Mouse (Mus musculus): ENCODE data around the gene Tbc1d14.

Gene Tbc1d14

DNA sequence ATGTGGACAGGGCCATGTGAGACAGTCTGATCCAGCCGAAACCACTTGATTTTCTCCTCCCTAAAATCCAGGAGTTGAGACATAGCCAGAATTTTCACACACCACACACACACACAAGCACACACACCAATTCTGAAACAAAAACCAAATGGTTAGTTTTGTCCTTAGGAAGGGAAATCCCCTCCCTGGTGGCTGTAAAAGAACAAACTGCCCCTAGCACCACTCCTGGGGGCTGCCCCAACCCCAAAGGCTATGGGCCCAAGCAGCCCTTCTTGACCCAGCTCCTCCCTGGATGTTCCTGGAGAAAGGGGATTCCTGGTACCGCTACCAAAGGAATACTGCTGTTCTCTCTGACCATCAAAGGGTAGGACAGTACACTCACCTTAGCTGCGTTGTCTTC lies 16.6 kb downstream of the Tbc1d14 start:
- DNase-seq (ENCODE audit: low spot score in 2 of 2), result no peak

GRCm38 (mm10) chr5:36575745-36576144 lies 17.3 kb downstream of the Tbc1d14 start:
- DNase-seq (ENCODE audit: low spot score in 2 of 2), result no peak

GRCm38 (mm10) chr5:36575227-36575626 lies 17.8 kb downstream of the Tbc1d14 start:
- DNase-seq (ENCODE audit: low spot score in 2 of 2), result no peak

- no peak for DNase-seq (ENCODE audit: low spot score in 2 of 2)
Measured at GRCm38 (mm10) chr5:36574147-36574870, 18.8 kb downstream of the Tbc1d14 start.

DNA sequence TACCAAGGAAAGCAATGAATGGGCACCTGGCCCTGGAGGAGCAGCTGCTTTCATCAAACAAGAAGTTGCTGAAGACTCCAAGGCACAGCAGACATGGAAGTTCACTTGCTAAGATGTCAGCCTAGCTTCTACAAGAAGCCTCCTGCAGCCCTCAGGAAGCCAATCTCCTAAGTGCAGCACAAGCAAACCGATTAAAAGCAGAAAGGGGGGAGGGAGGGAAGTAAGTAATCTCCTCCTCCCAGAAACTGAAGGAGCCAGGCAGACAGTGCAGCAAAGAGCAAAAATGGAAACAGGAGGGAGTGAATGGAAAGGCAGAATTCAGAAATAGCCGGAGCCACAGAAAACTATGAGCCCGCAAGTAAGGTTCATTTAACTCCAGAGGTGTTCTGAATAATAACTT lies 19.7 kb downstream of the Tbc1d14 start:
- no peak for DNase-seq (ENCODE audit: low spot score in 2 of 2)

DNA sequence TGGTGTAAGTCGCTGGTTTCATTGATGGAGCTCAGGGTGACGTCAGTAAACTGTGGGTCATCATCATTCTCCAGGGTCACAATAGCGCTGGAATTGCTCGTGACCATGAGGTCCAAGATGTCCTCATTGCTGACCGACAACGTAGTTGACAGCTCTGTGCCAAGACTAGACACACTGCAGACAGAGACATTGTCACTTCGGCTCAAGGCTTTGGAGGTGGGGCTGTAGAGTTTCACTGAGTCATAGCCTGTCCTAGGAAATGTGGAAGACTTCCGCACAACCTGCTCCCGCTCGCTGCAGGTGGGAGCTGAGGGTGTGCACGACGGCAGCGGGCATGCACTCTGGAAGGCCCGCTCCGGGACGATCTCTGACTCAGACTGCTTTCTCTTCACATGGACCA lies 21.7 kb downstream of the Tbc1d14 start:
- no peak for DNase-seq (ENCODE audit: low spot score in 2 of 2)

DNA sequence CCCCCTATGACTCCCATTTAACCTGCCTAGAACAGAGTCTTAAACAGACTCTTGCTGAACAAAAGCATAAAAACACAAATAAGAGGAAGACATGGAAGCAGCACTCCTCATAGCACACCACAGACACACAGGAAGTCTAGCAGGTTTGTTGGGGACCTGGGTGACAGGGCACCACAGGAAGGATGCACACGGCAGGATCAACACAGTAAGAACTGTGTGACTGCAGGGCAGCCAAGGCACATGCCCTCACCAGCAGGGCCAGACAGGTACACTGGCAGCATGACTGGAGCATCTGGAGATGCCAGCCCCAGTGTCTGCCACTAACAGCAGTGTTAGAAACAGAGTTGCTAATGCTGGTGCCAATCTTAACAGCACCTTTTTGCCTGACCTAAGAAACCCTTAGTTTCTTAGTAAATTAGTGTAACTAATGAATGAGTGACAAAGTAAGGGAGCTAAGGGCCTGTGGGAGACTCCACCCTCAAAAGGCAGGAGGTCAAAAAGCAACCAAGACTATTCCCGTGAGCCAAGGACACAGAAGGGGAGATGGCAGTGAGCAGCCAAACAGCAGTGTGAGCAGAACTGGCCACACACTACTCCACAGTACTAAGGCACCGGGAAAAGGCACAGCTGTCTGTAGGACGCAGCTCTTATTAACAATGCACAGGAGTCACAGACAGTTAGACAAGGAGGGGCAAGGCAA lies 22.4 kb downstream of the Tbc1d14 start:
- no peak for DNase-seq (ENCODE audit: low spot score in 2 of 2)

- DNase-seq (ENCODE audit: low spot score in 2 of 2), result no peak
Measured at GRCm38 (mm10) chr5:36570098-36570497, 23.0 kb downstream of the Tbc1d14 start.

- DNase-seq (ENCODE audit: low spot score in 2 of 2), result no peak
Measured at GRCm38 (mm10) chr5:36568118-36568517, 25.0 kb downstream of the Tbc1d14 start.

DNA sequence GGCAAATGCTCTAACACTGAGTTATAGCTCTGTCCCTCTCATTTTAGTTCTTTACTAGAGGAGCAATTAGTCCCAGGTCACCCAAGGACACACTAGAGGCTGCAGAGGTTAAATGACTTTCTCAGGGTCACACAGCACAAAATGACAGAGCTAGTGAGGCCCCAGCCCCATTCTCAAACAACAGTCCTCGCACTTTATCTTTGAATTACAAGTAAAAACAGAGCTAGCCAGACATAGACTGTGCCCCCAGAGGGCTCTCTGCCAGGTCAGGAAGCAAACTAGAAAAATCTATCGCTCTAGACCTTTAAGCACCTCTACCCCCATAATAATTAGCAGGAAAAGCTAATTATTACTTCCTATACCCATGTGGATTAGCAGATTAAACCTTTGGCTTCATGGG lies 25.4 kb downstream of the Tbc1d14 start:
- DNase-seq (ENCODE audit: low spot score in 2 of 2), result no peak

DNA sequence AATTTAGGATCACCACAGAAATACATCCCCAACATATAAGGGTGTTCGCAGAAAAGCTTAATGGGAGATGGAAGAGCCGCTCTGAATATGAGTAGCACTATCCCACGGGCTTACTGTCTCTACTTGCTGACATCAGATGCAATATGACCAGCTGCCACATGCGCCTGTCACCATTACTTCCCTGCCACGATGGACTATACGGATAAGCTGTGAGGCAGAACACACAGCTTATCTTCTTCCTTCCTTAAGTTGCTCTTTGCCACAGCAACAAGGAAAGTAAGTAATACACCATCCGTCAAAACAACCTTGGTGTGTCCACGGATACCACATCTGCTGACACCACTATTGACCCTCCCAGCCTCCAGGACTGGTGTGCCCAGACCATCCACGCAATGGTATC lies 28.5 kb downstream of the Tbc1d14 start:
- no peak for DNase-seq (ENCODE audit: low spot score in 2 of 2)

- DNase-seq (ENCODE audit: low spot score in 2 of 2), result no peak
Measured at GRCm38 (mm10) chr5:36563741-36564140, 29.3 kb downstream of the Tbc1d14 start.

DNA sequence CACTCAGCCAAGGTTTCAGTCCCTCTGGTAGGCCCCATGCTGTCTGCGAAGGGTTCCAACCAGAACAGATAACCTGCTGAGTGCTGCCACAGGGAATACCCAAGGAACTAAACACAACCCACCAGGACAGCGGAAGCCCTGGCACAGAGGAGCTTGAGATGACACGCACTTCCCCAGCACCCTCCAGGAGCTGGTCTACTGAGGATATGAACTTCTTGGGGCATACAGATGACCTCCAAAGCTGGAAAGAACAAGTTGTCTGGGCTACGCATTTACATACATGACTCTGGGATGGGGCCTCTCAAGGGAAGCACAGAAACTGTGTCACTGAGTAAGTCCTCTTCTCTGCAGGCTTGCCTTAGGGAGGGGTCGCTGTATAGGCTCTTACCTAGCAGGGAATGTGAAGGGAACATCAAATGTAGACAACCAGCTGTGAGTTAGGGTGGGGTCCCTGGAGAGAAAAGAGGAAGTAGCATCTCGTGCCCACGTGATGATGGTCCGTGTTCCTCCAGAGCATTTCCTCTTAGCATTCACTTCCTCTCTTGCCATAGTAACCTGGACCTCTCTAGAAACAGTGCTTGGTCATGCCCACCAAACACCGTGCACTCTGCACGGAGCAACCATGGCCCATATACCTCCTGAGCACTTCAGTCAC lies 30.2 kb downstream of the Tbc1d14 start:
- no peak for DNase-seq (ENCODE audit: low spot score in 2 of 2)

DNA sequence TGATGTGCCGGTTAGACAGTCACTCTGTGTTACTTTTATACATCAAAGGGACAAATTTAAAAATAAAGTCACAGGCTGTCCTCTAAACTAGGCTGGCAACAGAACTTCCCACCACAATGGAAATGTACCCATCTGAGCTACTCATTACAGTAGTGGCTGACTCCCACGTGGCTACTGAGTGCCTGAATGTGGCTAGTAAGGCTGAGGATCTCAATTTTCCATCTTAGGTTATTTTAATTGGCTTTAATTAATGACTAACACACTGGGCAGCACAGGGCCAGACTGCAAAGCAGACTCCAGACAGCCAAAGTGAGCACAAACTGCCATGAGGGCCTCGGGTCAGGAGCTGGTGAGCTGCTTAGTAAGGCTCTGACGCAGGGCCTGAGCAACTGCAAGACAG lies 31.6 kb downstream of the Tbc1d14 start:
- no peak for DNase-seq (ENCODE audit: low spot score in 2 of 2)

DNA sequence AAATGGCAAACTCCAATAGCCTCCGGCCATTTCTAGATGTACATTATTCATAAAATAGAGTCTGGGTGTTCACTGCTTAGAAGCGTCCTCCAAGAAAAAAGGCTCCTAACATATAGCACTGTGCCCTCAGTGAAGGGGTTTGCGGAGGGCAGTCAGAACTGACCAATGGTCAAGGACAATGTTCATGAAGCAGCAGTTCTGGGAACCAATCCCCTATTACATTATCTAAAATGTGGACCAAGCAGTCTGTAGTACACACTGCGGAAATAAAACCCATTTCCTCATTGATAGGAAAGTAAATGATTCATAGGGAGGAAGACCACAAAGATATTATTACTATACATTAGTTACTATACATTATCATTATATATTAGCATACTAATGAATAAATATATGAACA lies 32.6 kb downstream of the Tbc1d14 start:
- DNase-seq (ENCODE audit: low spot score in 2 of 2), result no peak

GRCm38 (mm10) chr5:36559510-36560235 lies 33.4 kb downstream of the Tbc1d14 start:
- DNase-seq (ENCODE audit: low spot score in 2 of 2), result no peak

DNA sequence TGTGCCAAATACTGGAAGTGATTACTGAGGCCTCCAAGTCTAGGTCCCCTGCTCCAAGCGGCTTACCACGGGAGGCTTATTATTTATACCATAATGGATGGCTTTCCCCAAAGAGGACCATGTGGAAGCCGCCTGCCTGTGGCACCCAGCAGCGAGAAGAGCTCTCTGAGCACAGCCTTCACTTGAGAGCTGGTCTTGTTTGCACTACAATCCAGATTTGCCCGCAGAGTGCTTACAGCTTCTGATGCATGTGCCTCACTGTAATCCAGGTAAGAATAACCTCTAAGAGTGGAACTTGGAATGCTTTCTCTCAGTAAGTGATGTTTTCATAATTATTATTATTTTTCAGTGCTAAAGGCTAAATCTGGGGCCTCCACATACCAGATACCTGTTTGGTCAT lies 34.0 kb downstream of the Tbc1d14 start:
- DNase-seq (ENCODE audit: low spot score in 2 of 2), result no peak

- no peak for DNase-seq (ENCODE audit: low spot score in 2 of 2)
Measured at GRCm38 (mm10) chr5:36558526-36558925, 34.5 kb downstream of the Tbc1d14 start.

- DNase-seq (ENCODE audit: low spot score in 2 of 2), result no peak
Measured at GRCm38 (mm10) chr5:36557584-36558308, 35.3 kb downstream of the Tbc1d14 start.

- no peak for DNase-seq (ENCODE audit: low spot score in 2 of 2)
Measured at GRCm38 (mm10) chr5:36556906-36557305, 36.2 kb downstream of the Tbc1d14 start.

GRCm38 (mm10) chr5:36556289-36556688 lies 36.8 kb downstream of the Tbc1d14 start:
- no peak for DNase-seq (ENCODE audit: low spot score in 2 of 2)

GRCm38 (mm10) chr5:36554496-36554895 lies 38.6 kb downstream of the Tbc1d14 start:
- DNase-seq (ENCODE audit: low spot score in 2 of 2), result no peak

Measured in frontal cortex, postnatal 14 days (tissue).